ENCODE assay signal across 8 mouse cellular contexts in genomic region chr4:46276851-46277581, GRCm38 (mm10).
A peak's percentile ranks its signal among the peaks of the same experiment; 100 is the strongest.
DNase-seq lines count a peak whose midpoint lies in the region; ATAC-seq lines count a peak whose summit lies in the region.

No protein-coding gene starts in this region.

- intact Hi-C loops in heart, postnatal 10 days (cut with DNase I), result no loop called here

- peaks cover 4% of the 10 kb centered on the region; the same call in 1 of the 2 replicates for H3K27me3 ChIP-seq in forebrain, embryonic 11.5 days (ENCODE audit: control insufficient read depth, insufficient read depth, low read length)
- H3K27me3 ChIP-seq in forebrain, embryonic 13.5 days, result peaks cover 15% of the 10 kb centered on the region
- H3K27me3 ChIP-seq in limb, embryonic 15.5 days, result peaks cover 4% of the 10 kb centered on the region; the same call in 1 of the 2 replicates
- H3K27me3 ChIP-seq in neural tube, embryonic 13.5 days, result no peaks in the 10 kb centered on the region

- H3K4me2 ChIP-seq in forebrain, embryonic 11.5 days (ENCODE audit: low read depth, low read length, severe bottlenecking), result peak overlapping the region; percentile 20; the same call in 1 of the 2 replicates
- H3K4me2 ChIP-seq in forebrain, embryonic 13.5 days, result no peak overlapping the region
- 0 out of 2 replicates have a peak overlapping the region, but pooled peaks have one; percentile 1 for H3K4me2 ChIP-seq in limb, embryonic 15.5 days
- peak overlapping the region; percentile 6; the same call in 1 of the 2 replicates for H3K4me2 ChIP-seq in neural tube, embryonic 13.5 days

- ATAC-seq in forebrain, embryonic 11.5 days (replicated peaks; ENCODE audit: low FRiP score), result no peak; the same call in 1 of the 2 replicates
- ATAC-seq in forebrain, embryonic 13.5 days, result no peak
- ATAC-seq in limb, embryonic 15.5 days (ENCODE audit: insufficient number of reproducible peaks, low FRiP score, low TSS enrichment, low read depth), result no peak
- ATAC-seq in neural tube, embryonic 13.5 days (ENCODE audit: low read depth), result no peak

- WGBS in forebrain, embryonic 11.5 days, result 5% methylated on average over 19 of the region's 19 CpGs
- 6% methylated on average over 19 of the region's 19 CpGs for WGBS in forebrain, embryonic 13.5 days
- WGBS in limb, embryonic 15.5 days, result 15% methylated on average over 19 of the region's 19 CpGs
- WGBS in neural tube, embryonic 13.5 days, result 21% methylated on average over 19 of the region's 19 CpGs

- H3K36me3 ChIP-seq in forebrain, embryonic 11.5 days (ENCODE audit: control insufficient read depth, insufficient read depth, low read length), result no peaks in the 10 kb centered on the region
- no peaks in the 10 kb centered on the region for H3K36me3 ChIP-seq in forebrain, embryonic 13.5 days (ENCODE audit: poor library complexity, severe bottlenecking)
- H3K36me3 ChIP-seq in limb, embryonic 15.5 days, result no peaks in the 10 kb centered on the region
- H3K36me3 ChIP-seq in neural tube, embryonic 13.5 days, result no peaks in the 10 kb centered on the region

- peaks cover 5% of the 10 kb centered on the region; the same call in 1 of the 2 replicates for H3K4me1 ChIP-seq in forebrain, embryonic 11.5 days (replicated peaks; ENCODE audit: control insufficient read depth, insufficient read depth, low read length)
- 0 out of 2 replicates have a peak, but pooled peaks cover 5% of the 10 kb centered on the region for H3K4me1 ChIP-seq in forebrain, embryonic 13.5 days
- H3K4me1 ChIP-seq in limb, embryonic 15.5 days, result peaks cover 11% of the 10 kb centered on the region; the same call in 1 of the 2 replicates
- peaks cover 11% of the 10 kb centered on the region; the same call in 1 of the 2 replicates for H3K4me1 ChIP-seq in neural tube, embryonic 13.5 days (replicated peaks)

- no peak overlapping the region for H3K4me3 ChIP-seq in forebrain, embryonic 11.5 days (ENCODE audit: low read depth, low read length)
- H3K4me3 ChIP-seq in forebrain, embryonic 13.5 days, result no peak overlapping the region
- H3K4me3 ChIP-seq in limb, embryonic 15.5 days, result no peak overlapping the region
- no peak overlapping the region for H3K4me3 ChIP-seq in neural tube, embryonic 13.5 days

- H3K9ac ChIP-seq in forebrain, embryonic 11.5 days (ENCODE audit: low read length), result peak overlapping the region; percentile 4; the same call in 1 of the 2 replicates
- H3K9ac ChIP-seq in forebrain, embryonic 13.5 days, result no peak overlapping the region
- no peak overlapping the region for H3K9ac ChIP-seq in limb, embryonic 15.5 days
- H3K9ac ChIP-seq in neural tube, embryonic 13.5 days, result no peak overlapping the region

- peak; percentile 61 for DNase-seq in forebrain, embryonic 11.5 days (ENCODE audit: low spot score)
- DNase-seq in adrenal gland, postnatal 10 days, result peak; percentile 23
- DNase-seq in heart, postnatal 10 days, result peak; percentile 30 to 37
- no peak for DNase-seq in right cerebral cortex, adult 2 months (ENCODE audit: low spot score in 2 of 2)
- no peak for DNase-seq in layer of hippocampus, adult 11-12 months (ENCODE audit: low spot score)

- no peak overlapping the region for H3K27ac ChIP-seq in forebrain, embryonic 11.5 days (ENCODE audit: low read depth, low read length)
- H3K27ac ChIP-seq in forebrain, embryonic 13.5 days, result no peak overlapping the region
- no peak overlapping the region for H3K27ac ChIP-seq in limb, embryonic 15.5 days
- no peak overlapping the region for H3K27ac ChIP-seq in neural tube, embryonic 13.5 days (replicated peaks)

- no peaks in the 10 kb centered on the region for H3K9me3 ChIP-seq in forebrain, embryonic 11.5 days (ENCODE audit: control insufficient read depth, low read length)
- no peaks in the 10 kb centered on the region for H3K9me3 ChIP-seq in forebrain, embryonic 13.5 days (replicated peaks)
- H3K9me3 ChIP-seq in limb, embryonic 15.5 days, result no peaks in the 10 kb centered on the region
- H3K9me3 ChIP-seq in neural tube, embryonic 13.5 days, result no peaks in the 10 kb centered on the region

Comparison
In these comparisons a context has a peak if more than half of its experiments do, and no peak if none do; other contexts are left out.
1. DNase-seq: peak in forebrain, embryonic 11.5 days (single experiment), adrenal gland, postnatal 10 days (single experiment) and heart, postnatal 10 days (2 of 2); none in right cerebral cortex, adult 2 months (0 of 2) and layer of hippocampus, adult 11-12 months (single experiment).